Mouse (Mus musculus): ENCODE results near the gene Schip1. TPM values are rescaled to one million over a fixed set of nuclear protein-coding genes. Genes with fewer than 3 reads are reported as not detected.
A peak's percentile ranks its signal among the peaks of the same experiment; 100 is the strongest.

The Schip1 gene
- total RNA-seq, 2 experiments from 2014 or later, result 75.2 to 90.8 TPM

DNA sequence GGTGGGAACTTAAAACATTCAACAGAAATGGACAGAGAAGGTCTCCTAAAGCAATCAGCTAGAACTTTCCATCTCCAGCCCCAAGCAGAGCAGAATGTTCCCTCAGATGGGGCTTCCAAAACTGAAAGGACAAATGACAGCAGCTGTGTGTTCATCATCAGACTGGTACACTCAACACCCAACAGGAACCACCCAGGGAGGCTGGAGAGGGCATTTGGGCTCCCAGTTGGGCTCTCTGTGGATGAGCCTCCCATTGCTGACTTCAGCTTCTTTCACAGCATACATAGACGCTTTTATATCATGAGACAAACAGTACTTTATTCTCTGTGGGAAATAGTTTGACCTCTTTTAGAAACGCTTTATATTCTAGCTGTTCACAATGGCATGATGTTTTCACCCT is 291.9 kb downstream of the Schip1 start:
- intact Hi-C loops (cut with DNase I; ENCODE audit: low total_unique reads), result no loop called here
- no peak for DNase-seq

GRCm38 (mm10) chr3:68368029-68368428 is 303.4 kb downstream of the Schip1 start:
- intact Hi-C loops (cut with DNase I; ENCODE audit: low total_unique reads), result no loop called here
- DNase-seq, result no peak

GRCm38 (mm10) chr3:68372925-68373324 is 308.3 kb downstream of the Schip1 start:
- DNase-seq, result peak; percentile 14
- intact Hi-C loops (cut with DNase I; ENCODE audit: low total_unique reads), result no loop called here

DNA sequence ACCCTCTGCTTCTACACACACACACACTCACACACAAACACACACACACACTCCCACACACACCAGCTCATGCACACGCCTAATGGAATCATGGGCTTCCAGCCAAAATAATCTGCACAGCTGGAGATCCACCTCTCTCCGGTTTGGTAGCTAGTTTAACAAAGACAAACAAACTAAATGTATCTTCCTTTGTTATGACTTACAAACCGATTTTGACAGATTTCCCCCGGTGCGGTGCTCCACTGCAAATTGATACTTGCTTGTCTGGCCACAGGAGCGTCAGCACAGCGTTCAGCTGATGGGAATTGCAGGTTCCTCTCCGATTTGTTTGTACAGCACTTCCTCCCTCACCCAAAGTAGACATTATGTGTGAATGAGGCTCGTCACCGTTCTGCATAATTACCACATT is 310.5 kb downstream of the Schip1 start:
- DNase-seq, result no peak
- intact Hi-C loops (cut with DNase I; ENCODE audit: low total_unique reads), result no loop called here

GRCm38 (mm10) chr3:68377452-68378198 is 313.0 kb downstream of the Schip1 start:
- no peak for DNase-seq
- intact Hi-C loops (cut with DNase I; ENCODE audit: low total_unique reads), result no loop called here

DNA sequence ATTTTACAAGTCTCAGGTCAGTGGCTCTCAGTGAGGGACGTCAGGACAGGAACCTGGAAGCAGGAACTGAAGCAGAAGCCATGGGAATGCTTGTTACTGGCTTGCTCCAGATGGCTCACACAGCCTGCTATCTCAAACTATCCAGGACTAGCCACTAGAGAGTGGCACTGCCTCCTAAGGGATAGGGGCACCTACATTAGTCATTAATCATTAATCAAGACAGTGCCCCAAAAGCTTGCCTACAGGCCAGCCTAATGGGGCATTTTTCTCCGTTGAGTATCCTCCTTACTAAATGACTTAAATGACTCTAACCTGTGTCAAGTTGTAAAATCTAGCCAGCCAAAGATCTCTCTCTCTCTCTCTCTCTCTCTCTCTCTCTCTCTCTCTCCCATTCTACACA is 314.2 kb downstream of the Schip1 start:
- DNase-seq, result no peak
- intact Hi-C loops (cut with DNase I; ENCODE audit: low total_unique reads), result no loop called here

DNA sequence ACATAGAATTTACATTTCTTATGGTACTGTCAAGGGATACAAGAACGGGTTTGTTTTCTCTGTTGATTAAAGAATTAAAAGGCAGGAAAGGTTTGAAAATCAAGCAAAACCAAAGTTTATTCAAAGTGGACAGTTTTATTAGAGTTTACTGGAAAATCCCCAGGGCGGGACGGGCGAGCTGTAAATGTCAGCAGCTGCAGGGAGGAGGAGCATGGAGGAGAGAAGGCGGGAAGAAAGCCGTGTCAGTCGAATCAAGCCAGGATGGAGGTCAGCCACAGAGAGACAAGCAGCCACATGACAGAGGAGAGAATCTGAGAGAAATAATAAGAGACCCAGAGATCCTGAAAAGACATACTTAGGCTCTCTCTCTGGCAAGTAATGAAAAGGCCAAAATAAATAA is 314.6 kb downstream of the Schip1 start:
- intact Hi-C loops (cut with DNase I; ENCODE audit: low total_unique reads), result no loop called here
- DNase-seq, result peak; percentile 13

- intact Hi-C loops (cut with DNase I; ENCODE audit: low total_unique reads), result no loop called here
- DNase-seq, result no peak
These were observed 319.1 kb downstream of the Schip1 start for GRCm38 (mm10) chr3:68383672-68384071.

GRCm38 (mm10) chr3:68385544-68385943 is 320.9 kb downstream of the Schip1 start:
- intact Hi-C loops (cut with DNase I; ENCODE audit: low total_unique reads), result no loop called here
- DNase-seq, result no peak

DNA sequence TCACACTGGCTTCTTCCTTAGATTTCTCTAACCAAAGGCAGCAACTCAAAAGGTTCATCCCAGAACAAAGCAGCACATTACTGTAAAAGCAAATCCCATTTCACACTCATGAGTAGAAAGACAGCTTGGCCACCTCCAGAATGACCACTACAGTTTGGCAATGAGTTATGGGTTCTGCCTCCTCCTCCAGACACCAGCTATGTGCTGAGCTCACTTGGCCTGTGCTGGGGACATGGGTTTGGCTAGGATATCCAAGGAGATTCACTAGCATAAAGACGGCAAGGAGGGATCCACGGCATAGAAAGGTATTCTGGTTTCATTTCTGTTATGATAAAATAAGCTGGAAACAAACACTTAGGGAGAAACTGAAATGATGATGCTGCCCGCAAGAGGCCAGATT is 323.4 kb downstream of the Schip1 start:
- intact Hi-C loops (cut with DNase I; ENCODE audit: low total_unique reads), result no loop called here
- DNase-seq, result no peak

DNA sequence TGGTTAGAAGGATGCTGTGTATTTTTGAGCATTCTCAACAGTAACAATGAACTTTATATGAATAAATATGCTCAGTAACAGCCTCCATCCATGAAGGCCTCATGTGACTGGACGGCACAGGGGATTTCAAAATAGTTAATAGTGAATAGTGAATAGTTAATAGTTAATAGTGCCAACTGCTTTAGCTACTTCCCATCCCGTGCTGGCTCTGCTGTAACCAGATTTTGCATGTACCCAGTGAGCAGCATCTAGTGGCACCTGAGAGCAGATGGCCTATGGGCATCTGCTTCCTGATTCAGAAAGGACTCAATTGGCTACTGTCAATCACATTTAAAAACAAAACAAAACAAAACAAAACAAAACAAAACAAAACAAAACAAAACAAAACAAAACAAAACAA is 329.0 kb downstream of the Schip1 start:
- intact Hi-C loops (cut with DNase I; ENCODE audit: low total_unique reads), result no loop called here

DNA sequence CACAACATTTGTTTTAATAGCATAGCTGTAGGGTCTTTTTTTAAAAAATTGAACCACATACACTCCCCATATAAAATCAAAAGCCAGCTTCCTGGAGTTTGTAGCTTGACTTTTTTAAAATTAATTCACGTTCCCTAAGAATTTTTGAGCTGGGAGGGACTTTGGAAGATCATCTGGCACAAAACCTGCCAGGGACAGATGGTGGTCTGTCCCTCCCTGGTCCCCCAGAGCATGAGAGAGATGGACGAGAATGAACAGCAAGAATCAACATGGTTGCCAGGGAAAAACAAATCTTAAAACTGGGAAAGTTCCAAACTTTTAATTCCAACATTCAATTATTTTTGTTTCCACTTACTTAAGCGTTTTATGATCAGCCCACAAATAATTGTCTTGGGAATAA is 334.1 kb downstream of the Schip1 start:
- no peak for DNase-seq
- intact Hi-C loops (cut with DNase I; ENCODE audit: low total_unique reads), result no loop called here

More for the DNA sequence above, 329.0 kb downstream of the Schip1 start:
- DNase-seq, result no peak

- intact Hi-C loops (cut with DNase I; ENCODE audit: low total_unique reads), result no loop called here
- no peak for DNase-seq
These were observed 335.5 kb downstream of the Schip1 start for GRCm38 (mm10) chr3:68400121-68400520.

GRCm38 (mm10) chr3:68403343-68403742 is 338.7 kb downstream of the Schip1 start:
- intact Hi-C loops (cut with DNase I; ENCODE audit: low total_unique reads), result no loop called here

DNA sequence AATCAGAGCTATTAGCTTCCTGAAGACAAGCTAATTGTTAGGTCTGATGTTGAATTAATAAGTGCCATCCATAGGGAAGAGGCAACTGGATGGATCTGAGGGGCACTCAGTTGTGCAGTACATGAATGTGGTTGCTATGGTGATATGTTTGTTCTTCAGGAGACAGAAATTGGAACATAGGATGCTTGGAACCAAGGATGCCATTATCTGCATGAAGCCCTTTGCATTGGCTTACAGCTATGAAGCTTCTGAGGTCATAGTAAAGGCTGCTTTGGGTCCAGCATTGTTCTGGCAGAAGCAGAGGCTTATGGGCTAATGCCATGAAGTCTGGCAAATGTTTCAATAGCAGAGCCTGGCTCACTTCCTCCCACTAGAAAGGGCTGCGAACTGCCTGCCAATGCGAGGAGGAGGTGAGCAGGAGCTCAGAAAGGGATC is 339.2 kb downstream of the Schip1 start:
- intact Hi-C loops (cut with DNase I; ENCODE audit: low total_unique reads), result no loop called here
- DNase-seq, result no peak

More at GRCm38 (mm10) chr3:68403343-68403742, 338.7 kb downstream of the Schip1 start:
- no peak for DNase-seq

- no peak for DNase-seq
- intact Hi-C loops (cut with DNase I; ENCODE audit: low total_unique reads), result no loop called here
These were observed 341.1 kb downstream of the Schip1 start for GRCm38 (mm10) chr3:68405724-68406123.

GRCm38 (mm10) chr3:68412262-68412661 is 347.7 kb downstream of the Schip1 start:
- DNase-seq, result no peak

DNA sequence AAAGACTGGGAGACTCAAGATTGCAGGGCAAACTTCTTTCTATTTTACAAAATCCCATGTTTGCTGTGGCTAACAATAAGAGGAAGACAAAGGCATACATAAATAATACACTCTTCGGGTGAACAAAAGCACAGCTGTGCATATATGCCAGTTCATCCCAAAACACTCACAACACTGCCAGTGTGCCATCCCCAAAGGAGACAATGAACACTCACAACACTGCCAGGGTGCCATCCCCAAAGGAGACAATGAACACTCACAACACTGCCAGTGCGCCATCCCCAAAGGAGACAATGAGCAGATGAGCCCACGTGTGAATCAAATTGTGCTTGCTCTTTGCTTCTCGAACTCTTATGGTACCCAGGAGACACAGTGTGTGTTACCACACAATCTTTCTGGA is 355.2 kb downstream of the Schip1 start:
- intact Hi-C loops (cut with DNase I; ENCODE audit: low total_unique reads), result no loop called here
- no peak for DNase-seq

More at GRCm38 (mm10) chr3:68412262-68412661, 347.7 kb downstream of the Schip1 start:
- intact Hi-C loops (cut with DNase I; ENCODE audit: low total_unique reads), result no loop called here

- intact Hi-C loops (cut with DNase I; ENCODE audit: low total_unique reads), result no loop called here
These were observed 356.3 kb downstream of the Schip1 start for GRCm38 (mm10) chr3:68420927-68421326.

GRCm38 (mm10) chr3:68421849-68422248 is 357.2 kb downstream of the Schip1 start:
- intact Hi-C loops (cut with DNase I; ENCODE audit: low total_unique reads), result no loop called here
- DNase-seq, result no peak

More at GRCm38 (mm10) chr3:68420927-68421326, 356.3 kb downstream of the Schip1 start:
- DNase-seq, result no peak

DNA sequence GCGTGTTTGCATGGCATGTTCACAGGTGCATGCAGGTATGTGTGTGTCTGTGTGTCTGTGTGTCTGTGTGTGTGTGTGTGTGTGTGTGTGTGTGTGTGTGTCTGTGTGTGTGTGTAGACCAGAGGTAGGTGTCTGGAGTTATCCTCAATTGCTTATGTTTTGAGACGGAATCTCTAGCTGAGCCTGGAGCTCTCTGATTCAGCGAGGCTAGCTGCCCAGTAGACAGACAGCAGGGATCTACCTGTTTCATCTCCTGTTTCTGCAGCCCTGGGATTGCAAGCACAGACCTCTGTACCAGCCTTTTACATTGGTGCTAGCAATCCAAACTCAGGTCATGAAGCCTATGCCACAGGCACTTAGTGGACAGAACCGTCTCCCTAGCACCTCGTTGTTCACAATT is 363.5 kb downstream of the Schip1 start:
- intact Hi-C loops (cut with DNase I; ENCODE audit: low total_unique reads), result no loop called here

DNA sequence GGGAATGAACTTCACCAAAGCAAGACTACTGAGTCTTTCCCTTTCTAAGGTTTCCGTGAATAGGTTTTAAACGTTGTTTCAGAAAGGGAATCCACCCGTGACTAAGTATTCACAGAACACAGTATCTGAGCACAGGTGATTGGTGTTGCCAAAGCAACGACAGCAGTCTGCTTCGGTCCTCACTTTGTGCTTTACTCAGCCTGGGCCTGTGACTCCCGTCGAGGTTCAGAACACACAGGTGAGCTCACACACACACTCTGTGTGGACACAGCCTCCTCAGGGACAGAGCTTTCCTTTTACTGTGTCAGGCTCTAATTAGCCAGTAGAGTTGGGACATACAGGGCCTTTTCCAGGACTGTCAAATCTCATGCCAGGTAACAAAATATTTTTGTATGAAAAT is 369.8 kb downstream of the Schip1 start:
- no peak for DNase-seq
- intact Hi-C loops (cut with DNase I; ENCODE audit: low total_unique reads), result no loop called here

More for the DNA sequence above, 363.5 kb downstream of the Schip1 start:
- DNase-seq, result no peak
